Mouse (Mus musculus) E14TG2a.4 (cell line): Measurements from ENCODE around the gene Dmrtb1.

Source experiments
- CTCF ChIP-seq: conservative IDR thresholded peaks from 2 replicates; pipeline ENCODE4 v1.5.1; 2014; ENCODE audit warnings: low read length
- NANOG ChIP-seq: IDR thresholded peaks from 2 replicates; pipeline ENCODE4 v1.6.1; 2014; ENCODE audit warnings: borderline replicate concordance, low read length, mixed read lengths
- POU5F1 ChIP-seq: IDR thresholded peaks from 2 replicates; pipeline ENCODE4 v1.6.1; 2014; ENCODE audit warnings: low read length, borderline replicate concordance

DNA sequence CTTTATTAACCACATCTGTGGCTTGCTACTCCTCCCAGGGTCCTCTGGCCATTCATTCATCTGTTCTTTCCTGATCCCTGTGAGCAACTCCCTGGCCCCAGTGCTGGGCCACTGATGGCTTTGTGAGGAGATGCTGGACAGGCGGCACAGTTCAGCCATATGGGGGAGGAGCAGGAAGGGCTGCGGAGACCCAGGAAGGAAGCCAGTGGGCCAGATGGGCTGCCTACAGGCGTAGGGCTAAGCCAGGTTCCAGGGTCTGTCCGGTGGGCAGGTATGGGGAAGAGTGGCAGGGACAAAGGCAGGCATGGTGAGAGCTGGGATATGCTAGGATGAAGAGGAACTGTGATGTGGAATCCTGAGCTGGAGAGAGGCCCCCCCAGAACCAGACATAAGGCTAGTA lies 55.8 kb downstream of the Dmrtb1 start:
- TF ChIP-seq CTCF (no peak), POU5F1 (no peak), NANOG (no peak)
